Mouse (Mus musculus) heart, postnatal 14 days (tissue): ENCODE data around the gene Blvrb. TPM values are rescaled to one million over a fixed set of nuclear protein-coding genes. Genes with fewer than 3 reads are reported as not detected.

Source experiments
- DNase-seq, 2 experiments: peaks; one replicate each; pipeline ENCODE4 v3.0.0; 2021 to 2022
- intact Hi-C: fragments of 180-260 bp; cut with DNase I; formaldehyde crosslinking; loops from one replicate; pipeline ENCODE4 v1.15.1; 2025
- total RNA-seq, 2 experiments: library from RNA; stranded (reverse); gene quantifications; 2 replicates each; pipeline ENCODE4 v1.2.3; 2021

Blvrb gene
- total RNA-seq, 2 experiments from 2014 or later = 34.3 to 34.9 TPM

GRCm38 (mm10) chr7:27501620-27502019 lies 53.8 kb downstream of the Blvrb start:
- peak; percentile 38 to 48 for DNase-seq
- intact Hi-C loops = no loop called here

DNA sequence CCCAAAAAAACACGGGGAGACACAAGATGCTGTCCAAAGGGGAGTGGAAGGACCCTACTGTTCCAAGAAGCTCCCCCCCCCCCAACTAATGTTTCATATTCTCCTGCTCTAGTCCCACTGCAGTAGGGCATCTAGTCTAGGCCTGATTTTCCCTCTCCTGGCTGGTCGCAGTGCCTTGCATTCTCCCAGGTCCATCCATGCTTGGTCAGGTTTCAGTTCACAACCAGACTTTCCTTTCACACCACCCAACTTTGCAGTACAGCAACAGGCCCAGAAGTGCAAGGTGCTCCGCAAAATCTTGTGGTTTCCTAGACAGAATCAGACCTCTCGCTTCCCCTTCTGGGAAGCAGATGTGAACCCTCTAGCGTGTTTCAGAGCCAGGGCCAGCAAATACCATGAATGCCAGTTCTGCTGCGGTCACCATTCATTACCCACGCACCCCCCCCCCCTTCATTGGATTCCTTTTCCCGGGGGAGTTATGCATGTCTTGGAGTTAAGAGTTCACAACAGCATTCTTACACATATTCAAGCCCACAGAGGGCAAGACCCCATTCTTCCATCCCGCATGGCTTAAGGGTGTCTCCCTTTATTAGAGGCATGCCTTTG lies 59.1 kb downstream of the Blvrb start:
- no peak for DNase-seq
- intact Hi-C loops = loop anchor here (5.0 kb wide), 2 partner anchors 60 to 170 kb away; partner anchors contain the start of genes Blvrb, Ltbp4 and Sptbn4

GRCm38 (mm10) chr7:27507711-27508647 lies 60.2 kb downstream of the Blvrb start:
- intact Hi-C loops = loop anchor here (5.0 kb wide), 2 partner anchors 61 to 171 kb away; partner anchors contain the start of genes Blvrb, Ltbp4 and Sptbn4
- DNase-seq = peak; percentile 96 to 98

- peak; percentile 60 to 71 for DNase-seq
- intact Hi-C loops = loop anchor here (5.0 kb wide), 2 partner anchors 61 to 171 kb away; partner anchors contain the start of genes Blvrb, Ltbp4 and Sptbn4
Observed at GRCm38 (mm10) chr7:27508648-27509005, 60.8 kb downstream of the Blvrb start.

GRCm38 (mm10) chr7:27510809-27511208 lies 63.0 kb downstream of the Blvrb start:
- no peak for DNase-seq
- intact Hi-C loops = no loop called here

DNA sequence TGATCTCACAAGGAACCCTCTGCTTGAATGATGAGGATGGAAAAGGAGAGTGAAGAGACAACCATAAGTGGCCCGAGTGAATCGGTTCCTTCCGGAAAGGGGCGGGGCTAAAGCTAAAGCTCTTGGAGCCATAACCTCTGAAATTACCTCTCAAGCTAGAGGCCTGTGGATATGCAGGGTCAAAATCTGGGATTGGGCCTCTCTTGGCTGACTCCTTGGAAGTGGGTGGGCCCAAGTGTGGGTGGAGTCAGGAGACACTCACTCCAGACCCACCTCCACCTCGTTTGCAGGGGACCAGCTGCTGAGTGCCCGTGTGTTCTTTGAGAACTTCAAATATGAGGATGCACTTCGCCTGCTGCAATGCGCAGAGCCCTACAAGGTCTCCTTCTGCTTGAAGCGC lies 67.2 kb downstream of the Blvrb start:
- intact Hi-C loops = no loop called here
- DNase-seq = no peak

Other genes starting within 250 kb of the Blvrb start
- gene Itpkc, start 219.3 kb upstream of the Blvrb start, total RNA-seq = 1 to 10 TPM; 4.5 to 5.5 TPM
- gene Coq8b, start 215.0 kb upstream of the Blvrb start, total RNA-seq = 1 to 10 TPM; 7.0 to 8.8 TPM
- gene Numbl, start 189.5 kb upstream of the Blvrb start, total RNA-seq = 1 to 10 TPM; 7.9 to 8.5 TPM
- 100 to 1,000 TPM; 354 to 358 TPM for gene Ltbp4, start 110.3 kb upstream of the Blvrb start, total RNA-seq
- gene Shkbp1, start 92.0 kb upstream of the Blvrb start, total RNA-seq = 1 to 10 TPM; 8.6 to 9.7 TPM
- gene Gm20479, start 90.6 kb upstream of the Blvrb start, total RNA-seq = under 1 TPM in 1 of 2 experiments, not detected in 1; 0.76 TPM
- under 1 TPM; 0.14 to 0.20 TPM for gene Sptbn4, start 292 bp upstream of the Blvrb start, total RNA-seq
- gene Sertad3, start 25.8 kb downstream of the Blvrb start, total RNA-seq = 1 to 10 TPM; 7.6 to 8.5 TPM
- 10 to 100 TPM; 10.9 to 11.4 TPM for gene Sertad1, start 38.9 kb downstream of the Blvrb start, total RNA-seq
- 1 to 10 TPM; 1.4 to 2.8 TPM for gene Prx, start 51.3 kb downstream of the Blvrb start, total RNA-seq
- under 1 TPM; 0.32 to 0.55 TPM for gene Hipk4, start 75.3 kb downstream of the Blvrb start, total RNA-seq
- gene Pld3, start 105.2 kb downstream of the Blvrb start, total RNA-seq = 10 to 100 TPM; 29.0 to 31.8 TPM
- 10 to 100 TPM; 53.0 to 62.2 TPM for gene 2310022A10Rik, start 105.3 kb downstream of the Blvrb start, total RNA-seq
- 100 to 1,000 TPM; 169 to 170 TPM for gene Akt2, start 143.6 kb downstream of the Blvrb start, total RNA-seq
- not detected for gene Ttc9b, start 205.9 kb downstream of the Blvrb start, total RNA-seq
- gene Map3k10, start 226.6 kb downstream of the Blvrb start, total RNA-seq = 10 to 100 TPM; 17.0 to 22.4 TPM
- gene Zfp607b, start 241.4 kb downstream of the Blvrb start, total RNA-seq = 1 to 10 TPM in 1 of 2 experiments, under 1 TPM in 1; 0.84 to 1.3 TPM